Mouse (Mus musculus) neural tube, embryonic 10.5 days (tissue): Measurements from ENCODE around the gene Selenoh.

Experiments
- DNase-seq: peaks from one replicate; pipeline ENCODE4 v3.0.0-alpha.2; 2017; ENCODE audit warnings: low spot score; ENCODE audit errors: extremely low spot score

The Selenoh gene

GRCm38 (mm10) chr2:84670569-84670933 is at the start of gene Selenoh:
Gene Selenoh, minus strand, starts transcription at chr2:84670770.
- peak; percentile 93 for DNase-seq

GRCm38 (mm10) chr2:84717357-84717756 is 46.8 kb upstream of the Selenoh start:
- DNase-seq, result no peak

GRCm38 (mm10) chr2:84716423-84717355 is 46.1 kb upstream of the Selenoh start:
- DNase-seq, result no peak

- DNase-seq, result peak; percentile 73
These were observed 45.2 kb upstream of the Selenoh start for GRCm38 (mm10) chr2:84715562-84716361.

- DNase-seq, result peak; percentile 100
These were observed 44.4 kb upstream of the Selenoh start, which contains the start of gene Zdhhc5 for GRCm38 (mm10) chr2:84714811-84715561. Gene Zdhhc5, minus strand, starts transcription at chr2:84715180.

GRCm38 (mm10) chr2:84714422-84714810 is 43.8 kb upstream of the Selenoh start:
- no peak for DNase-seq

- no peak for DNase-seq
These were observed 41.3 kb upstream of the Selenoh start for GRCm38 (mm10) chr2:84711898-84712297.

- DNase-seq, result no peak
These were observed 37.0 kb upstream of the Selenoh start for GRCm38 (mm10) chr2:84707523-84707922.

- DNase-seq, result no peak
These were observed 34.7 kb upstream of the Selenoh start for GRCm38 (mm10) chr2:84705295-84705694.

- no peak for DNase-seq
These were observed 33.8 kb upstream of the Selenoh start for GRCm38 (mm10) chr2:84704329-84704728.

- DNase-seq, result no peak
These were observed 32.9 kb upstream of the Selenoh start for GRCm38 (mm10) chr2:84703497-84703896.

- no peak for DNase-seq
These were observed 24.6 kb upstream of the Selenoh start for GRCm38 (mm10) chr2:84695007-84695695.

GRCm38 (mm10) chr2:84690050-84690449 is 19.5 kb upstream of the Selenoh start:
- DNase-seq, result no peak

- no peak for DNase-seq
These were observed 17.7 kb upstream of the Selenoh start for GRCm38 (mm10) chr2:84688080-84688844.

- DNase-seq, result no peak
These were observed 12.1 kb upstream of the Selenoh start for GRCm38 (mm10) chr2:84682605-84683183.

GRCm38 (mm10) chr2:84679016-84679415 is 8.4 kb upstream of the Selenoh start, which contains the start of gene Tmx2:
Gene Tmx2, minus strand, starts transcription at chr2:84679140.
- DNase-seq, result no peak

GRCm38 (mm10) chr2:84677968-84678880 is 7.7 kb upstream of the Selenoh start, which contains the start of the genes Gm28635 and Med19:
Gene Gm28635, minus strand, starts transcription at chr2:84678041.
Gene Med19, plus strand, starts transcription at chr2:84678402.
- peak; percentile 92 for DNase-seq

- peak; percentile 55 for DNase-seq
These were observed 6.8 kb upstream of the Selenoh start for GRCm38 (mm10) chr2:84677270-84677967.
